Mouse (Mus musculus): ENCODE data around the gene Atp6v1fnb. TPM values are rescaled to one million over a fixed set of nuclear protein-coding genes. Genes with fewer than 3 reads are reported as not detected.

The Atp6v1fnb gene
- polyA plus RNA-seq, 1 experiment from 2014 or later, result not detected

DNA sequence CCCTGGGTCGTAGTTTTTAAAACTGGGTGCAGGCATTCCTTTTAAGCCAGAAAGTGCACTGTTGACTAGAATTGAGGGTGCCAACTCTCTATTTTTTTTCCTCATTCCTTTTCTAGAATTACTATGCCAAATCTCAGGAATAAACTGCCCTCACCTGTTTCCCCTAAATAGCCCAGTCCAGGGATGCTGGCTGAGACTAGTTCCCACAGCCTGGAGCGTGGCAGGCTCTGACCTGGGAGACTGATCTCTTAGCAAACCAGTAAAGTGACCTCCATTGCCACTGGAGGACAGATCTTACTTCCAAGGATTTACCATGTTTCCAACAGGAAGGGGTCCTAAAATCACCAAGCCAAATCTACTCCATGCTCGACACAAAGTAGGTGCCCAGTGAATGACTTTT lies 2.4 kb upstream of the Atp6v1fnb start:
- H3K4me1 ChIP-seq, result peaks cover 14% of the 10 kb centered on the region
- peak overlapping the region; percentile 85 for H3K4me2 ChIP-seq (replicated peaks)
- H3K36me3 ChIP-seq, result peaks cover 20% of the 10 kb centered on the region
- ATAC-seq (ENCODE audit: low FRiP score, low read depth), result no peak
- peak overlapping the region; percentile 79 for H3K9ac ChIP-seq
- H3K27ac ChIP-seq, result no peak overlapping the region
- WGBS, result 86% methylated on average over 3 of the region's 3 CpGs
- peak overlapping the region; percentile 75 for H3K4me3 ChIP-seq
- H3K9me3 ChIP-seq, result no peaks in the 10 kb centered on the region
- H3K27me3 ChIP-seq, result no peaks in the 10 kb centered on the region

DNA sequence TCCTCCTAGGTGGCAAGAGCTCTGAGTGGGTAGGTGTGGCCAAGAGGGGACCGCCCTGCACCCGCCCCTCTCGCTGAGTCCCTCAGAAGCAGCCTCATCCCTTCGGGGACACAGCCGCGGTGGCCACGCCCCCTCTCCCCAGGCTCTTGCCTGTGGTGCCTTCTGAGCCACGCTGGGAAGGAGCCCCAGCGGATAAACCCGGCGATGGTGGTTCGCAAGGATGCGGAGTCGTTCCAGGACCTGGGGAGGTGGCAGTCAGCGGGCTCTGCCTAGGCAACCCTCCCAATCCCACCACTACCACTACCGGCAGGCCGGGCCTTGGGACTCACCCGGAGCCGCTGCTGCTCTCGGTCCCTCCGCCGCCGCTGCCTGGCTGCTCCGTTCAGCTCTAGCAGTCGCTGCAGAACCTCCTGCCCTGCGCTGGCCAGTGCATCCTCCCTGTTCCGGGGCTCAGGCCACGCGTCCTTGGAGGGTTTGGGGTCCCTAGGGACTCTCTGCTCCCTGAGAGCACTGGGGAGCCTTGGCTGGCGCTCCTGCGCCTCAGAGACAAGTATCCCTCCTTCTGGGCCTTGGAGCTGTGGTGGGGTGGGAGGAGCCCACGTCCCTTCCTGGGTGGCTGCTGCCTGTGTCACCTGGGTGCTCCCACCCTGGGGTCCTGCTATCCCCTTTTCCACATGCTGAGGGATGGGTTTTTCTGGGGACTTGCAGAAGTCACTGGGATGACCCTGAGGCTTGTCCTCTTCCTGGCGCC lies 2.9 kb downstream of the Atp6v1fnb start:
- H3K4me3 ChIP-seq, result peak overlapping the region; percentile 43
- ATAC-seq (ENCODE audit: low FRiP score, low read depth), result peak; percentile 84
- H3K4me1 ChIP-seq, result peaks cover 10% of the 10 kb centered on the region
- 4% methylated on average over 33 of the region's 33 CpGs for WGBS
- no peaks in the 10 kb centered on the region for H3K9me3 ChIP-seq
- peak overlapping the region; percentile 71 for H3K4me2 ChIP-seq (replicated peaks)
- peaks cover 20% of the 10 kb centered on the region for H3K36me3 ChIP-seq
- H3K27ac ChIP-seq, result no peak overlapping the region
- H3K27me3 ChIP-seq, result no peaks in the 10 kb centered on the region
- peak overlapping the region; percentile 53 for H3K9ac ChIP-seq

DNA sequence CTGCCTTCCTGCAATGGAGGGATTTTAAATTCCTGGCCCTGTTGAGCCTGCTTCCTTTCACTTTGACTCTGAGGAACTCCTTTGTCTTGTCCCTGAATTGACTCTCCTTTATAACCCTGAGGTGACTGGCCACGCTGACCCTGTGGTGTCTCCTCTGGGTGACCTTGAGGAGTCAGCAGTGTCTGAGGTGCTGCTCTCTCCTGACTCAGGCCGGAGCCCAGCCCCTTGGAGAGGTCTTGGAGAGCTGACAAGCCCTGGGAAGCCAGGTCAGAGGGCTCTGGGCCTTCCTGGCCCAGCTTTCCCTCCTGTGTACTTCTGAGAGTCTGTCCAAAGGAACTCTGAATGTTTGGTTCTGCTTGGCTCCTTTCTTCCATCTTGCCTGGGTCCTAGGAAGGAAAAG lies 3.5 kb downstream of the Atp6v1fnb start:
- ATAC-seq (ENCODE audit: low FRiP score, low read depth), result no peak
- Histone ChIP-seq H3K27ac (no peak overlapping the region), H3K4me1 (peaks cover 10% of the 10 kb centered on the region), H3K4me2 (replicated peaks) (no peak overlapping the region), H3K27me3 (no peaks in the 10 kb centered on the region), H3K36me3 (peaks cover 19% of the 10 kb centered on the region), H3K9me3 (no peaks in the 10 kb centered on the region), H3K4me3 (no peak overlapping the region), H3K9ac (no peak overlapping the region)
- WGBS, result 74% methylated on average over 2 of the region's 2 CpGs

DNA sequence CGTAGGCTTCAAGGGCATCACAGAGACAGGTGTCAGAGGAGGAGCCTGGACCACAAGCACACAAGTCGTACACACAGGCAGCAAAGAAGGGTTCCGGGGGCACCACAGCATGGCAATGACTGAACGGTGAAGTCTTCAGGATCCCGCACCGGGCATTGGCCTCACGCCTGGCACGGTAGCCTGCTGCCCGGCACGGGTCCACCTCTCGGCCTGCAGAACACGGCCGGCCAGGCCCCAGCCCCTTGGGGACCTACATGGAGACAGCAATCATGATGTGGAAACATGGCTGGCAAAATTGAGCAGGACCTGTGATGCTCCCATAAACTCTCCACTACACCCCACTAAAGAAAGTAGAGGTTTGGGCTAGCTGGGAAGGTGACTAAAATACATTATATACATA lies 11.5 kb downstream of the Atp6v1fnb start:
- Histone ChIP-seq H3K4me2 (replicated peaks) (no peak overlapping the region), H3K27me3 (no peaks in the 10 kb centered on the region), H3K9ac (no peak overlapping the region), H3K9me3 (no peaks in the 10 kb centered on the region), H3K4me3 (no peak overlapping the region), H3K4me1 (peaks cover 7% of the 10 kb centered on the region), H3K36me3 (peaks cover 28% of the 10 kb centered on the region), H3K27ac (no peak overlapping the region)
- ATAC-seq (ENCODE audit: low FRiP score, low read depth), result no peak
- WGBS, result 93% methylated on average over 13 of the region's 13 CpGs

DNA sequence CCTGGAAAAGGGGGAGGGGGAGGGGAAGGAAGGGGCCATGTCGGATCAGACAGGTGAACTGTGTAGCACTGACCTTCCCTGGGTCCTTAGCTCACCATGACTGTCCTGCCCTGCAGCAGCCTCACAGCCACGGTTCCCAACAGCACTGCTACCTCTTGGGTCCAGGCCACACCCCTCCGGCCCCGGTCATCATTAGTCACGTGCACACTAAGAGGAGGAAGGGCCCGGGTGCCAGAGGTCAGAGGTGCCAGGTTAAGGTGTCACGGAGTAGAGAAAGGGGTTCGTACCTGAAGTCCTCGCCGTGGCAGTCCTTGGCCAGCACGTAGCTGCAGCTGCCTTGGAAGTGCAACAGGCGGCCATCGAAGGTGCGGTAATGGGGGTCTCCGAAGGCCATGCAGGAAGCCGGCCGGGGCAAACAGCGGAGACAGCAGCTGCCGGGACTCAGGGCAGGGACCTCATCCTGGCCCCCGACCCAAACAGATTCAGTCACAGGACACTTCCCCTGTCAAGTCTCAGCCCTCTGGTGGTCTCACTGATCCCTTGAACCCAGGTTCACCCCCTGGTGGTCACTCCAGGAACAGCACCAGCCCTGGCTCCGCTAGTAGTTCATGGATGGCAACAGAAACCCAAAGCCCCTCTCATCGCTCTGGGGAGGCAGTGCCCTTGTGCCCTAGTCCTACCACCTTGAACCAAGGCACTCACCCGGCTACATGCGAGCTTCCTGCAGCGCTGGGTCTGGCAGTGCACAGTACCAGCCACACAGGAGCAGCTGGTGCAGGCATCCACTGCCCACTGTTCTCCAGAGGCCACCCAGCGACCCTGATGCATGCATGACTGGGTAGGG lies 13.7 kb downstream of the Atp6v1fnb start:
- peaks cover 34% of the 10 kb centered on the region for H3K36me3 ChIP-seq
- peaks cover 7% of the 10 kb centered on the region for H3K4me1 ChIP-seq
- ATAC-seq (ENCODE audit: low FRiP score, low read depth), result peak; percentile 54
- peak overlapping the region; percentile 33 for H3K4me3 ChIP-seq
- WGBS, result 16% methylated on average over 26 of the region's 26 CpGs
- H3K4me2 ChIP-seq (replicated peaks), result peak overlapping the region; percentile 65
- no peak overlapping the region for H3K27ac ChIP-seq
- H3K9ac ChIP-seq, result peak overlapping the region; percentile 48; the same call in 1 of the 2 replicates
- H3K27me3 ChIP-seq, result no peaks in the 10 kb centered on the region
- no peaks in the 10 kb centered on the region for H3K9me3 ChIP-seq

DNA sequence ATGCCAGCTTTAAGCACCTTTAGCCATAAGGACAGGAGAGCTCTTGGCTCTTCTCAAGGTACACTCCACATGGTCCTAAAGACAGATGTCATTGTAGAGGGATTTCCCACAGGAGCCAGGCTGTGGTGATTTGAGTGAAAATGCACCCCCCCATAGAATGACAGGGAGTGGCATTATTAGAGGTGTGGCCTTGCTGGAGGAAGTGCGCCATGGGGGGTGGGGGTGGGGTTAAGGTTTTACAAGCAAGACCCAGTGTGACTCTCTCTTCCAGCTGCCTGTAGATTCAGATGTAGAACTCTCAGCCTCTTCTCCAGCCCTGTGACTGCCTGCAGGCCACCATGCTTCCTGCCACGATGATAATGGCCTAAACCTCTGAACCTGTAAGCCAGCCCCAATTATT lies 14.7 kb downstream of the Atp6v1fnb start:
- Histone ChIP-seq H3K9me3 (no peaks in the 10 kb centered on the region), H3K27me3 (no peaks in the 10 kb centered on the region), H3K36me3 (peaks cover 44% of the 10 kb centered on the region), H3K4me1 (peaks cover 7% of the 10 kb centered on the region), H3K9ac (no peak overlapping the region), H3K4me3 (no peak overlapping the region), H3K27ac (no peak overlapping the region), H3K4me2 (replicated peaks) (no peak overlapping the region)
- no peak for ATAC-seq (ENCODE audit: low FRiP score, low read depth)
- 38% methylated on average over 2 of the region's 2 CpGs for WGBS

DNA sequence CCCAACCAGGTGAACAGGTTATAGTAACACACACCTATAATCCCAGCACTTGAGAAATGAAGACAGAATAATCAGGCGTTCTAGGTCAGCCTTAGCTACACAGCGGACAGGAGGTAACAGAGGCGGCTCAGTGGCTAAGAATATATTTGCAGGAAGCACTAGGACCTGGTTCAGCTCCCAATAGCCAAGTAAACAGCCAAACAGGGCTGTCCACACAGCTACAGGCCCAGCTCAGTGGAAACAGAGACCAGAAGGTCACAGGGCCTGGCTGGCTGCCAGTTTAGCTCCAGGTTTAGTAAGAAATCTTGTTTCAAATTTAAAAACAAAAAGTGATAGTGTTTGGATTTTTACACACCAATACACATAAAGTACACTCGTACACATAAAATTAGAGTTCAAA lies 22.9 kb downstream of the Atp6v1fnb start:
- no peak overlapping the region for H3K9ac ChIP-seq
- H3K4me2 ChIP-seq (replicated peaks), result no peak overlapping the region
- no peak overlapping the region for H3K4me3 ChIP-seq
- H3K9me3 ChIP-seq, result no peaks in the 10 kb centered on the region
- peaks cover 10% of the 10 kb centered on the region for H3K27me3 ChIP-seq
- H3K36me3 ChIP-seq, result peaks cover 68% of the 10 kb centered on the region
- 80% methylated on average over 4 of the region's 4 CpGs for WGBS
- no peaks in the 10 kb centered on the region for H3K4me1 ChIP-seq
- ATAC-seq (ENCODE audit: low FRiP score, low read depth), result no peak
- no peak overlapping the region for H3K27ac ChIP-seq

DNA sequence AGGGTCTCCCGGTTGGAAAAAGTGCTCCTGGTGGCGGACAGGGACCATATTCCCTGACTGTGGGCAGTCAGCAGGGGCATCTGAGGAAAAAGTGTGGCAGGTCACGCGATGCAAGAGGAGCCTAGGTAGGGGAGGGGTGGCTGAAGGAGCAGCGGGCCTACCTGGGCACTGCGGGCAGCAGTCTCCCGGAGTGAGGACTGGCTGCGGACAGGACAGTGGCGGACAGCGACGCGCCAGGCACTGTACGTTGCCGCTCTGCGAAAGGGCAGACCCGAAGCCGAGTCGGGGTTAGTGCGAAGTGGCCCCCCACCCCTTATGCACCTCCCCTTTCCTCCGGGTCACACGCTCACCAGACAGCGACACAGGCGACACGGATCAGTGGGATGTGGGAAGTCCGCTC lies 25.0 kb downstream of the Atp6v1fnb start:
- ATAC-seq (ENCODE audit: low FRiP score, low read depth), result no peak
- H3K27me3 ChIP-seq, result peaks cover 10% of the 10 kb centered on the region
- no peak overlapping the region for H3K4me2 ChIP-seq (replicated peaks)
- H3K9ac ChIP-seq, result no peak overlapping the region
- H3K4me3 ChIP-seq, result no peak overlapping the region
- no peak overlapping the region for H3K27ac ChIP-seq
- peaks cover 63% of the 10 kb centered on the region for H3K36me3 ChIP-seq
- H3K9me3 ChIP-seq, result no peaks in the 10 kb centered on the region
- WGBS, result 38% methylated on average over 25 of the region's 25 CpGs
- no peaks in the 10 kb centered on the region for H3K4me1 ChIP-seq

DNA sequence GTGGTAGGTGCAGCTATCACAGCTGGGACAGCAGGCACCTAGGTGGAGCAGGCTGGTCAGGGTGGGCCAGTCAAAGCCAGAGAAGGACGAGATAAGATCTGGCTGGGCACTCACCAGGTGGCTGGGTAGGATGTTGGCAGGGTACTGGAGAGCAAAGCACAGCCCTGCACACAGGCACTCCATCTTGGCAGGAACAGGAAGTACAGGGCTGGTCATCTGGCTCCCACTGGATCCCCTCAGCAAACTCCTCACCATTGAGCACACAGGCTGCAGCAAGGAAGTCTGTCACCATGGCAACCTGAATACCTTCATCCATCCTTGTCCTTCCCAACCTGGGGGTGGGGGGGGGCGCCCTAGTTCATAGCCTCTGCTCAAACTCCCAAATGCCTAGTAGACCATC lies 26.6 kb downstream of the Atp6v1fnb start:
- Histone ChIP-seq H3K36me3 (peaks cover 62% of the 10 kb centered on the region), H3K9ac (no peak overlapping the region), H3K4me3 (no peak overlapping the region), H3K9me3 (no peaks in the 10 kb centered on the region), H3K27ac (no peak overlapping the region), H3K4me2 (replicated peaks) (no peak overlapping the region), H3K27me3 (peaks cover 10% of the 10 kb centered on the region), H3K4me1 (no peaks in the 10 kb centered on the region)
- ATAC-seq (ENCODE audit: low FRiP score, low read depth), result no peak
- 57% methylated on average over 2 of the region's 2 CpGs for WGBS

DNA sequence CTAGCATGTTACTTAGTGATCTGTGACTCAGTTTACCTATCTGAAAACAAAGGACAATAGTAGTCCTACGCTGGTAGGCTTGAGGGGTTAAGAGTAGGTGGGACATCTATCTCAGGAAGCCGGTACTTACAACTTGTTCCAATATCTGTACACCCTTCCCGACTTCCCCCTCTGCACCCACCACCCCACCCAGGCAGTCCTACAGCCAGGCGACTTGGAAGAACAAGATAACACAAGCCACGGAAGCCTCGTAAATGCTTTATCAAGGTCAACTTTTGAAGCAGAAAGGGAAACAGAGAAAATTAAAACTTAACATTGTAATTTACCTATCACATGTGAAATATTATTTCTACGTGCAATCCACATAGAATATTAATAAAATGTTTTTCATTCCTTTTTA lies 28.9 kb downstream of the Atp6v1fnb start:
- no peaks in the 10 kb centered on the region for H3K4me1 ChIP-seq
- H3K27ac ChIP-seq, result no peak overlapping the region
- H3K36me3 ChIP-seq, result peaks cover 67% of the 10 kb centered on the region
- H3K9ac ChIP-seq, result no peak overlapping the region
- WGBS, result 92% methylated on average over 7 of the region's 7 CpGs
- H3K4me2 ChIP-seq (replicated peaks), result no peak overlapping the region
- peaks cover 10% of the 10 kb centered on the region for H3K27me3 ChIP-seq
- H3K9me3 ChIP-seq, result no peaks in the 10 kb centered on the region
- ATAC-seq (ENCODE audit: low FRiP score, low read depth), result no peak
- no peak overlapping the region for H3K4me3 ChIP-seq

DNA sequence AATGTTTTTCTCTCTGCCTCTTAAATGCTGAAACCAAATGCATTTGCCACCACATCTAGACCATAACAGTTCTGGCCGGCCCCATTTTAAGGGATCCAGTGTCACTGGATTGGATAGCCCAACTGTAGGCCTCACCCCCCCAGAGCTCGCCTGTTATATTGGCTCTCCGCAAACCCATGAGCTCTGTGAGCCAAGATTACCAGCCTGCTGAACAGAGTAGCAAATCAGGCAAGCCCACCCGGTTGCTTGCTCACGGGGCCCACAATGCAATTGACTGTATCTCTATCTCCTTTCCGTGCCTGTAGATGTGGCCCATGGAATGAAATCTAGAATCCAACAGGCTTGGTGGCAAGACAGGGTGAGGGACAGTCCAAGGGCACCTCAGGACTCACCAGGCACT lies 29.6 kb downstream of the Atp6v1fnb start:
- Histone ChIP-seq H3K36me3 (peaks cover 64% of the 10 kb centered on the region), H3K4me2 (replicated peaks) (no peak overlapping the region), H3K4me3 (no peak overlapping the region), H3K9me3 (no peaks in the 10 kb centered on the region), H3K27ac (no peak overlapping the region), H3K9ac (no peak overlapping the region), H3K27me3 (peaks cover 9% of the 10 kb centered on the region), H3K4me1 (peaks cover 4% of the 10 kb centered on the region; the same call in 1 of the 2 replicates)
- ATAC-seq (ENCODE audit: low FRiP score, low read depth), result no peak
- 88% methylated on average over 6 of the region's 6 CpGs for WGBS

DNA sequence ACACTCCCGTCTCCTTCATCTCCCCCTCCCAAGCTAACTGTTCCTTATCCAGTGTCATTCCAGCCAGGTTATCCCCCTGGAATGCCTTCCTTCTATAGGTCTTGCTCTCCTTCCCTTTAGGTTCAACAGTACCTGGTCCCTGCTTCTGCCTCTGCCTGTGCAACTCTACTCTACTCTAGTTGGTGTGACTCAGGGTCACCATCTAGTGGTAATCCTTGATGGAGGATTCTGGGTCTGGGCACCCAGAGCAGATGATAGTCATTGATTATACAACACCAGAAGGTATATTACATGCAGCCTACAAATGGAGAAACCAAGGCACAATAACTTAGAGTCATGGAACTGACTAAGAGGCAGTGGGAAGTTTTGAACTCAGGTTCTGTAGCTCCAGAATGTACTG lies 30.4 kb downstream of the Atp6v1fnb start:
- H3K9me3 ChIP-seq, result no peaks in the 10 kb centered on the region
- H3K36me3 ChIP-seq, result peaks cover 56% of the 10 kb centered on the region
- no peak overlapping the region for H3K9ac ChIP-seq
- peaks cover 3% of the 10 kb centered on the region; the same call in 1 of the 2 replicates for H3K27me3 ChIP-seq
- no peak overlapping the region for H3K4me3 ChIP-seq
- H3K27ac ChIP-seq, result no peak overlapping the region
- 95% methylated on average over 1 of the region's 1 CpGs for WGBS
- H3K4me2 ChIP-seq (replicated peaks), result no peak overlapping the region
- peaks cover 12% of the 10 kb centered on the region for H3K4me1 ChIP-seq
- no peak for ATAC-seq (ENCODE audit: low FRiP score, low read depth)
